Mouse (Mus musculus) heart, adult 10 weeks (tissue): ENCODE measurements around the gene Gna12. TPM values are rescaled to one million over a fixed set of nuclear protein-coding genes. Genes with fewer than 3 reads are reported as not detected.

Source experiments
- polyA plus RNA-seq: library from polyadenylated mRNA; stranded (reverse); fragments of 350-450 nt; fragmentation: Illumina TruSeq; extraction: RNeasy Lipid Tissue Mini Kit (QIAGEN cat#74804); gene quantifications from one replicate; pipeline ENCODE4 v1.2.3, GENCODE M21; 2014; ENCODE audit warnings: low read depth, low replicate concordance

Gene Gna12
- polyA plus RNA-seq = 101 TPM

DNA sequence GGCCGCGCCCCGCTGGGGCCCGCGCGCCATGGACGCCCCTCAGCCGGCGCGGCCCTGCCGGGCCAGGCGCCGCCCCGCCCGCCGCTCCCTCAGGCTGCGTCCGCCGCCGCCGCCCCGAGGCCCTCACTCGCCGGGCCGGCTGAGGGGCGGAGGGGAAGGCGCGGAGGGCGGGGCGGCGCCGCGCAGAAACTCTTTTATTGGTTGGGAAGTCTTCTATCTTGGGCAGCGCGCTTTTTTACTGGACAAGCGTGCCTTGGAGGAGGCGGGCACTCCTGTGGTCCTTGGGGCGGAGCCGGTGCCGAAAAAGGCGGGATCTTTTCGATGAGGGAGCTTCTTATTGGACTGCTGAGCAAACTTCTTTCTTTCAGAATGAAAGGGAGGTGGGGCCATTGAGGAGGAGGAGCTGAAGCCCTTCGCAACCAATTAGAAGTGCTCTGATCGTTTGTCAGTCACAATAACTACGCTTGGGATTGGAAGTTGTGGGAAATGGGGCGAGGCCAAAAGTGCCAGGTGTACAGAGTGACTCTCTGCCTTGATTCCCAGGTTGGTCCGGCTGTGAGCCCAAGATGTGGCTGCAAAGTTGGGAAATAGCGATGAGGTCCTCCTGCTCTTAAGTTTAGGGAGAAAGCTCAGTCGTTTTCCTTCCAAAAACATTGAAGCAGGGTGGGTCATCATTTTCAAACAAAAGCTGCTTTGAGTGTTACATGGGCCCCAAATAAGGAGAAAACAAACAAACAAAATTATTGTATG is at the start of gene Gna12:
Gna12 (minus strand) TSS at position 118 of the 750 bp plus-strand sequence.

DNA sequence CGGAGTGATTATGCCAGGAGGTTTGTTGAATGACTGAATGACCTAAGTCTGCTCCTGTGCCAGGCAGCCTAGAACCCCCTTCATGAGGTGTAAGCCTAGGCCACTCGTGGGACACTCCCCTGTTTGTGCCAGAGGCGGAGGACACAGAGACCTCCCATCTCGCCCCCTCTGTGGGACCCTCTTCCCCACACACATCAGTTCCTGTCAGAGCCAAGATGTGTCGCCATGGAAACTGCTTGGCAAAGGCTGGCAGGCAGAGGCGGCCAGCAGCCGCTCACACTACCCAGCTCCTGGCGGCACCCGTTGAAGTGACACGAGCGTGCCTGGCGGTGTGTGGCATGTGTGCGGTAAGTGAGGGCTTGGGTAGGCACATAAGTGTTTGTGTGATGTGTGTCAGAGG is 106.4 kb downstream of the Gna12 start, which contains the start of gene Amz1:
Amz1 (plus strand) TSS at position 306 of the 400 bp plus-strand sequence.

Other genes starting within 250 kb of the Gna12 start
- gene Lfng, start 223.1 kb downstream of the Gna12 start, polyA plus RNA-seq = 5.4 TPM
- gene Ttyh3, start 181.4 kb downstream of the Gna12 start, polyA plus RNA-seq = 7.3 TPM
- 5.4 TPM for gene Iqce, start 128.1 kb downstream of the Gna12 start, polyA plus RNA-seq
- 7.4 TPM for gene Brat1, start 125.4 kb downstream of the Gna12 start, polyA plus RNA-seq
- gene Amz1, start 106.3 kb downstream of the Gna12 start, polyA plus RNA-seq = 0.79 TPM
- gene Card11, start 170.2 kb upstream of the Gna12 start, polyA plus RNA-seq = 0.26 TPM